Mouse (Mus musculus): ENCODE results near the gene Tbc1d22a.

Gene Tbc1d22a

DNA sequence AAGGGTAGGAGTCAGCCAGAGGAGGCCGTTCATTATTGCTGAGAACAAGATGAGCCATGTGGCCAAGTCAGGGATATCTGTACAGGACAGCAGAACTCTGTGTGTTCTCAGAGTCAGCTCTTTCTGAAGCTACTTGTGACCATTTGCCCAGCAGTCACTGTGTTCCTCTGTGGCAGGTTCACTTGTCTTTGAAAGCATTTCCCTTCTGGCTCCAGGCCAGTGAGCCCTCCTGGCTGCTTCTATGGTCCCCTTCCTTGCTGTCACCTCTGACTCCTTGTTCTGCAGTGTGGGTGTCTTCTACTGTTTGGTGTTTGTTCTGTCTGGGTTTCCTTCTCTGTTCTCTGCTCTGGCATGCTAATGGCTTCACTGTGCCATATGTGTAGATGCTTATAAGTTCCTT lies 121.5 kb downstream of the Tbc1d22a start:
- DNase-seq (ENCODE audit: low spot score), result peak; percentile 46

GRCm38 (mm10) chr15:86337726-86338125 lies 123.5 kb downstream of the Tbc1d22a start:
- no peak for DNase-seq (ENCODE audit: low spot score)

DNA sequence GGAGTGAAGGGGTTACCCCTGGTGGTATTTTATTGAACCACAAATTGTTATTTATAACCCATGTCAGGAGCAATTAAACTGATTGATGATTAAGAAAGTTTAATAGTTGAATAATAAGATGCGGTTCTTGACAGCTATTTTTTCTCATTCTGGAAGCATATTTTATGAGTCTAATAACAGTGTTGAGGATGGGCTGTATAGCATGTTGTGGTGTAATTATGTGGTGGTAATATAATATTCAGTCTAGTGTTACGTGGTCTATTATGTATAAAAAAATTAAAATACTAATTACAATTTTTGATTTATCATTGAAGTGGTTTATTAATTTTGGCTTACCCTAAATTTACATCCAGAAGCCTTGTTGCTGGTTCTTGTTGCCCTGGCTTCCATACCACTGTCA lies 125.5 kb downstream of the Tbc1d22a start:
- no peak for DNase-seq (ENCODE audit: low spot score)

DNA sequence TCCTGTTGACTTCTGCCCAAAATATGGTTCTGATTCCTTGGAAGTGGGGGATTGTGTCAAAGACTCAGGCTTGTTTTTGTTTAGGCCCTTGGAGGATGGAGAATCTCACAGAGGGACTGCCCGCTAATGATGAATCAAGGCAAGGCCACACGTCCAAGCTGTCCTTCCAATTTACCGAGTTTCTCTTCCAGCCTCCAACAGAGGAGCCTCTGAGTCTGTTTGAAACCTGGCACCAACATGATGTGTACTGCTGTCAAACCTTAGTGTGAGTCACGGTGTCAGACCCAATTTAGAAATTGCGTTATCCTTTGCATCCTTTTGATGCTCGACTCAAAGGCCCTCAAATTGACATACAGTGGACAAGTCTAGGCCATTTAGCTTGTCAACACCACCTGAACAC lies 126.5 kb downstream of the Tbc1d22a start:
- no peak for DNase-seq (ENCODE audit: low spot score)

- DNase-seq (ENCODE audit: low spot score), result peak; percentile 82
Observed at GRCm38 (mm10) chr15:86342637-86343375, 128.5 kb downstream of the Tbc1d22a start.

GRCm38 (mm10) chr15:86344906-86345331 lies 130.7 kb downstream of the Tbc1d22a start:
- peak; percentile 19 for DNase-seq (ENCODE audit: low spot score)

DNA sequence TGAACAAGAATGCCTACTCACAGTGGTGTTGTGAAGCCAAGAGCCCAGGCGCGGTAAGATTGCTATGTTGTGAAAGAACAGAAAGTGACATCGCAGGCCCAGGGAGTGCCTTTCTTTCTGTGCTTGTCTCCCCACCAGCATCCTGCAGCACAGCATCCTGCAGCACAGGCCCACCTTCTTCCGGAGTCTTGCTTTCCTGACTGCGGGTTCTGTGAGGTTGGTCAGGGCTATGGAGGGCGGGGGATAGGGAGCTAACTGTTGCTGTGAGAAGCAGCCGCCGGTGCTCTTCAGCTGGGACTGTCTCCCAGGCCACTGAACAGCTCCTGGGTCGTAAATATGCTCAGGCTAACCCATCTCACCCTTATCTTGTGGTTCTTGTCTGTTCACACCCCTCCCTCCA lies 131.6 kb downstream of the Tbc1d22a start:
- DNase-seq (ENCODE audit: low spot score), result peak; percentile 79

GRCm38 (mm10) chr15:86346606-86347005 lies 132.3 kb downstream of the Tbc1d22a start:
- DNase-seq (ENCODE audit: low spot score), result no peak

- no peak for DNase-seq (ENCODE audit: low spot score)
Observed at GRCm38 (mm10) chr15:86354932-86355331, 140.7 kb downstream of the Tbc1d22a start.

DNA sequence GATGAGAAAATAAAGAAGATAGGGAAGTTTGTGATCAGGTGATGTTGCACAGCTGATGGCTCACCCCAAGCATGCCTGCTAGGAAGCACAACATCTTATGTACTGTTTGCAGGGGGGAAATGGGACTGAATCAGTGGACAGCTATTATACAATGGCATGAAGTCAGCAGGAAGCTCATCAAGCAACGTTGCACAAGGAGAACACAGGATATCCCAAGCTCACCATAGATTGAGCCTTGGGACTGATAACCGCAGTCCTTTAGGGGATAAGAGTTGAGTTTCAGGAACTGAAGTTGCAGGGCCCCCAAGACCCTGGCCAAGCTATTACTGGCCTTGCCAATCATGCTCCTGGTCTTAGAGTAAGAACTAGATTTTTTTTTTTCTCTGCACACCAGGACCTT lies 141.6 kb downstream of the Tbc1d22a start:
- no peak for DNase-seq (ENCODE audit: low spot score)

DNA sequence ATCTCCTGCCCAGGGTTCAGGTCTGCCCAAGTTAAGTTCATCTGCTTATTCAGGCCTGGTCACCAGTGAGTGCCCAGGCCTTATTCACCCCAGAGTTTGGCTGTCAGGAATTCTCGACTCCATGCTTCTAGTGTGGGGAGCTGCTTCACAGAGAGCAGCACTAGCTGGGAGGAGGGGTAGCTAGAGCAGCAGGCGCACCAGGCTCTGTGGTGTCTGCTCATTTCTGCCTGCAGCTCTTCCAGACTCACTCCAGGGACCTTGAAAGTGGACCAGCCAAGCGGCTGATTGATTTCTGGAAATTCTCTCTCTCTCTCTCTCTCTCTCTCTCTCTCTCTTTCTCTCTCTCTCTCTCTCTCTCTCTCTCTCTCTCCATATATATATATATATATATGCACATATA lies 146.1 kb downstream of the Tbc1d22a start:
- no peak for DNase-seq (ENCODE audit: low spot score)

GRCm38 (mm10) chr15:86362306-86363150 lies 148.3 kb downstream of the Tbc1d22a start:
- DNase-seq (ENCODE audit: low spot score), result no peak

- DNase-seq (ENCODE audit: low spot score), result no peak
Observed at GRCm38 (mm10) chr15:86363841-86364295, 149.6 kb downstream of the Tbc1d22a start.

DNA sequence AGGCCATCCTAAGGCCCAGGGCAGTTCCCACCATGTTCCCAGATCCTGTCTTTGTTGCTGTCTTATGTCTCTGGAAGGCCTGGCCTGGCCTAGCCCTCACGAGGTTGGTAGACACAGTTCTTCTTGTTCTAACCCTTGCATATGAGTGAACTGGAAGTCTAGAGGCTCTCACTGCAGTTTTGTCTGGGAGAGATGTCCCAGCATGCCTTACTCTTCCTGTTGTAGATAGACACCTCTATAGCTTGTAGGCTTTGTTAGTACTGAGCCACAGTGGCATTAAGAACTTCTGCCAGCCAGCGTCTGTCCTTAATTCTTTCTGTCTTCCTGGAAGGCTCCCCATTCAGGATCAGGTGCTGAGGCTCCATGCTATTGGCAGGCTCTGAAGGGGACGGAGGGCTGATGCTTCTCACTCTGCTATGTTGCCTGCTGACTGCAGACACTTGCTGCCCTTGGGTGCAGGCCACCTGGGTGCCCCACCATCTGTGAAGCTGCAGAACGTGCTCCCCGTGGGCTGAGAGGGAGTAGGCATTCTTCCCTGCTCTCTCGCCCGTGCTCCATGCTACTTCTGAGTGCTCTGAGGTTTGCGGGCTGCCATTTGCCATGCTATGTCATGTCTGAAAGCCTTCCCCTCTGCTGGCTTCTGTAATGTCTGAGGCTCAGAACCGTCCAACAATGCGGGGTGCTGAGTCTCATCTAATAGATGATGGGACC lies 150.8 kb downstream of the Tbc1d22a start:
- no peak for DNase-seq (ENCODE audit: low spot score)

DNA sequence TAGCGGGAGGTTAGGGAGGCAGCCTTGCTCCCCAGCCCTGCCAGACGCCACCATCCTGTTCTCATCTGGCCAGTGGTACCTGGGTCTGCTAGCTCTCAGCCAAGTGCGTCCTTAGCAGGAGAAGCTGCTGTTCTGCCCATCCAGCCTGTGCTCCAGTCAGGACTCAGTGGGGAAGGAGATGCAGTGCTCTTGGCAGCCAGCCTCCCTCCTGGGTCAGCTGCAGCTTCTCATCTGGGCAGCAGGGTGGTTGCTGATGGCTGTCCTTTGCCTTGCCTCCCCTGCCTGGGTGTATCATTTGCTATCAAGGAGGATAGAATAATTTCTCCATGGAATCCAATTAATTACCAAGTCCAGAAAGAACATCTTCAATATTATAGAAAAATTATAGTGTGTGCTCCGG lies 152.5 kb downstream of the Tbc1d22a start:
- no peak for DNase-seq (ENCODE audit: low spot score)

- DNase-seq (ENCODE audit: low spot score), result no peak
Observed at GRCm38 (mm10) chr15:86367247-86367646, 153.0 kb downstream of the Tbc1d22a start.

DNA sequence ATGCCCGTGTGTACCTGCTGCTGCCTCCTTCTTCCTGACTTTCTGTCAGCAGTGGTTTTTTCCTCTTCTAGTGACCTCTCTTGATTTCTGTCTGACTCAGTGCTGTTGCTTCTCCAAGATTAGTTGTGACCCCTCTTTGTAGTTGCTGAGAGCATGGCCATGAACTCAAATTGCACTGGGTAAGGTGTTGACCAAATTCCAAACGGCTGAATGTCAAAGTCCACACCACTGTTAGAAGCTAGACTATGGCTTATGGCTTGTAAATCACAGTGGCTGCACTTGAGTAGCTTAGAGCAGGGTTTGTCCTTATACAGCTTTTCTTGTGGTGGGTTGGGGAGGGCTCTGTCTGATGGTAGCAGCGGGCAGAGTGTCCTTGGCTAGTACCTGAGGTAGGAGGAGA lies 156.6 kb downstream of the Tbc1d22a start:
- DNase-seq (ENCODE audit: low spot score), result no peak

GRCm38 (mm10) chr15:86375262-86375661 lies 161.0 kb downstream of the Tbc1d22a start:
- DNase-seq (ENCODE audit: low spot score), result no peak

- no peak for DNase-seq (ENCODE audit: low spot score)
Observed at GRCm38 (mm10) chr15:86375860-86376394, 161.7 kb downstream of the Tbc1d22a start.

DNA sequence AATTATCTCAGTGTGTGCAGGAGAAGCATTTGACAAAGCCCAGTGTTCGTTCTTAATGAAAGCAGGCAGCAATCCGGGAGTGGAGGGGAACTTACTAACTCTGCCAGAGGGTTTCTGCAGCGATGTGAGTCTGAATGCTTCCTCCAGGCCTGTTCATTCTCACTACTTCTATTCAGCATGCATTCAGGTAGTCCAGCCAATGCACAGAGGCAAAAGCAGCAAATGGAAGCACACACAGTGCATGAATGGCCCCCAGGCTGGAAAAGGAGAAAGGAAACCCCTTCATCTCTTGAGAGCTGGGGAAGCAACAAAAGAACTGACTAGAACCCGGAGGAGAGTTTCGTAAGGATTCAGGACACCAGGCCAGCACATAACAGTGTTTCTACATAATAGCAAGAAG lies 169.0 kb downstream of the Tbc1d22a start:
- no peak for DNase-seq (ENCODE audit: low spot score)

GRCm38 (mm10) chr15:86385436-86385835 lies 171.2 kb downstream of the Tbc1d22a start:
- DNase-seq (ENCODE audit: low spot score), result no peak

- DNase-seq (ENCODE audit: low spot score), result peak; percentile 4
Observed at GRCm38 (mm10) chr15:86386325-86386724, 172.1 kb downstream of the Tbc1d22a start.
